Mouse (Mus musculus) megakaryocyte, embryonic 14.5 days (primary cell): ENCODE results near the gene Prdx1.

Experiments used
- FLI1 ChIP-seq: IDR thresholded peaks from 2 replicates; pipeline ENCODE4 v1.6.1; 2012; ENCODE audit warnings: low read length, inconsistent platforms, mixed read lengths
- GATA1 ChIP-seq: IDR thresholded peaks from 3 replicates; pipeline ENCODE4 v1.6.1; 2012; ENCODE audit warnings: mixed read lengths, low read length, inconsistent platforms, borderline replicate concordance

- TF ChIP-seq GATA1 (no peak), FLI1 (no peak)
Observed at GRCm38 (mm10) chr4:116650365-116650764, 35.0 kb upstream of the Prdx1 start.
